Mouse (Mus musculus): Measurements from ENCODE around the gene Pcgf5.
A peak's percentile ranks its signal among the peaks of the same experiment; 100 is the strongest.
"Not testable (repeated sequence)": the region's sequence is repeated elsewhere in the genome, so short reads cannot be mapped to it uniquely, and the experiment has no call there.

The Pcgf5 gene

DNA sequence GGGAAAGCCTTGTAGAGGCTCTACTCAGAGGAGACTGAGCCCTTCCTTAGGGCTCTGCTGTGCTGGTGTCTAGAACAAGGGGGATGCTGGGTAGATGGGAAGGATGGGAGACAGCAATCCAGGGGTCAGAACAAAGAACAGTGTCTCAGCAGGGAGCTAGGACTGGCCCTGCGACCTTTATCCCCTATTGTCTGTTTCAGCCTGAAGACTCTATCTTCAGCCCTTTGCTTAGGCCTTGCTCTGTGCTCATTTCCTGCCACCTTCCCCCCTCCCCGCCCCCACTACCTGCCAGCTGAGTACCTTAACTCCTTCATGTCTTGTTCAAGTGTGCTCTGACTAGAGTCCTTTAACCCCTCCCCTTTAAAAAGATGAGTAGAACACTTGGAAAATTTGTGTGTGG is 36.3 kb downstream of the Pcgf5 start:
- no peak for DNase-seq (ENCODE audit: low spot score in 2 of 2)

DNA sequence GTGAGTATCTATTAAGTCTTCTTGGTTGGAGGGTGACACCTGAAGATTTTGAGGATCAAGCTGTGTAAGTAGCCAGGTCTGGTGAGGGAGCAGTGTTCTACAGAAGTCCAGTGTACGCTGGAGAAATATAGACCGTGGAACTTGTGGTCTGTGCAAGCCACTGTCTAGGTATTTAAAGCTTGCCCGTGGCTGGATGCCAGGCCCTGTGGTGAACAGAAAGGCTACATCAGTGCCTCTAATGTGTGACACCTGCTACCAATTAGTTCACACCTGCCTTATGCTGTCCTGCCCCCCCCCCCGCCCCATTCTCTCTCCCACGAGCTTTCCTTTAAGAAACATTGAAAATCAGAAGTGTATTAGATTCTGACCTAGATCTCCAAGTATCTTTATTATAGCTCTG is 40.4 kb downstream of the Pcgf5 start:
- no peak for DNase-seq (ENCODE audit: low spot score in 2 of 2)

DNA sequence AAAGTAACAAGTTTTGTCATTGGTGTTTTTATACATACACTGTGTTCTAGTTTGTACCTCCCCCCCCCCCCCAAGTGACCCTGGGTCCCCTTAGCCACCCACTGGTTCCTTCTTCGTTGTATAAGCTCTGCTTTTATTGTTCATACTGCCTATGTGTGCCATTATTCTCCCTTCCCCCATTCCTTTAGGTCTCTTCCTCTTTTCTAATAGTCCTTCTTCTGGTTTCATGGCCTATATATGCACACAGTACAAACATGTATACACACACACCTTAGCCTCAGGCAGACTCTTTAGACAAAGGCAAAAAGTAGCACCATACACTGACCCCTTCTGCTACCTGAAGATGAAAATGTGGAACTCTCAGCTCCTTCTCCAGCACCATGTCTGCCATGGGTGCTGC is 42.6 kb downstream of the Pcgf5 start:
- no peak for DNase-seq (ENCODE audit: low spot score in 2 of 2)

DNA sequence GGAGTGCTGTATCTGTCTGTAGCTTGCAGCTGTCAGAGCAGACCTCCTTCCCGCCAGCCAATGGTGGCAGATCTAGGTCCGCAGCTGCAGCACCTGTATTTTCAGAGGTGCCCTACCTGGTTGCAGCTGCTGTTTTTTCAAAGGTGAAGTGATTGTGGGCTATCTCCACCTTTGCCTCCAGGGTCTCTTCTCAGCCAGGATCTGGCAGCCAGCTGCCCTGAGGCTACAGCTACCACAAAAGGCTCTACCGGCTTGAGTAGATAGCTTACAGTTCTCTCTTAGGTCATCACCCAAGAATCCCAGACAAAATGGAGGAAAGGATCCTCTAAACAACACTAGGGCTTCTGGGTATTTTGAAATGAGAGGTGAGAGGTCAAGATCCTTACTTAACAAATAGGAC is 50.4 kb downstream of the Pcgf5 start:
- no peak for DNase-seq (ENCODE audit: low spot score in 2 of 2)

DNA sequence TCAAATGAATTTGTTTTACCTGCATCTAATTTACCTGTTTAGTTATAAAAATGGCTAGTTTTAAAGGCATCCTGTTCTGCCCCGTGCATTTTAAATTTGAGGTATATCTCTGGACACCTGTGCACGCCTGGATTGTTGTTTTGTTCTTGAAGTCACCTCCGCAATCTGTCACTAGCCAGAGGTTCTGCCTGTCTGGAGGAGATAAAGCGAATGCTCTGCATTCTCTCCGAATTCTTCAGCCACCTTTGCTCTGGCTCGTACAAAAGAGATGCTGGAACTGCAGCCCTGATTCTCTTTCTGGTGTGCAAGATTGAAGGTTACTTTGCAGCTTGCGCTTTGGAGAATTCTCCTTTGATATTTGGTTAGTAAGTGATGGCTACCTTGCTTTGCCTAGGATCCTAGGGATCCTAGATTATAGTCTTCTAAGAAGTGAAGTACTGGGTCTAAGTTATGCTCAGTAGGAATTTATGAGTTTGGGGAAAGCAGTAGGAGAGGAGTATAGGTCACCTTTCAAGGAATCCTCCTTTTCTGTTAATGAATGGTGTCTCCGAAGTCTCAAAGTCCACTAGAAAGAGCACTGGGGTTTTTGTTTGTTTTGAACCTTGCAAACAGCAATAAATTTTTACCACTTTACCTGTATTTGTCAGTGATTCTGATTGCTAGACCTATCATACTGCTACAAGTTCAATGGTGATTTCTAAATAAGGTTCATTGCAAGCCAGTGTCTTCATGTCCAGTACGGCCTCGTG is 60.4 kb downstream of the Pcgf5 start:
- DNase-seq (ENCODE audit: low spot score in 2 of 2): no peak

DNA sequence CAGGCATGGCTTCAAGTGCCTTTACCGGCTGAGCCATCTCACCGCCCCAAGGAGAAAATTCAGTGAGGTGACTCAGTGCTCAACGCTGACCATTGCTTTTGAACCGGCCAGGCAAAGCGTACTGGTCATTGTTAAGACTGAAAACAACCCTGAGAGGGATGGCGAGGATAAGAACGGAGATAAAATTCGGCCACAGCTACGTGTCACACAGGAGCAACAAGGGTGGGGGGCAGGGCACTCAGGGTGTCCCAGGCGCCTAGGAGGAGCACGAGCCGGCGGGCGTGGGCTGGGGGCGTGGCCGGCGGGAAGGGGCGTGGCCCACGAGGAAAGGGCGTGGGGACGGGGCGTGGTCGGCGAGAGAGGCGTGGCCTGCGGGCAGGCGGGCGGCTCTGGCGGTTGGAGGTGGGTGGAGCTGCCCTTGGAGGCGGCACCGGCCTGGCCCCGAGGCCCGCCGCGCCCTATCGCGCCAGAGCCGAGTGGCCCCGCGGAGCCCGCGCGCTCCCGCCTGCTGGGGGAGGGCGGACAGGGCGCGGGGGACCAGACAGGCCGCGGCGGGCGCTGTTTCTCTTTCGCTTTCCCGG is 61.3 kb downstream of the Pcgf5 start:
- DNase-seq (ENCODE audit: low spot score in 2 of 2): peak; percentile 76 to 82

DNA sequence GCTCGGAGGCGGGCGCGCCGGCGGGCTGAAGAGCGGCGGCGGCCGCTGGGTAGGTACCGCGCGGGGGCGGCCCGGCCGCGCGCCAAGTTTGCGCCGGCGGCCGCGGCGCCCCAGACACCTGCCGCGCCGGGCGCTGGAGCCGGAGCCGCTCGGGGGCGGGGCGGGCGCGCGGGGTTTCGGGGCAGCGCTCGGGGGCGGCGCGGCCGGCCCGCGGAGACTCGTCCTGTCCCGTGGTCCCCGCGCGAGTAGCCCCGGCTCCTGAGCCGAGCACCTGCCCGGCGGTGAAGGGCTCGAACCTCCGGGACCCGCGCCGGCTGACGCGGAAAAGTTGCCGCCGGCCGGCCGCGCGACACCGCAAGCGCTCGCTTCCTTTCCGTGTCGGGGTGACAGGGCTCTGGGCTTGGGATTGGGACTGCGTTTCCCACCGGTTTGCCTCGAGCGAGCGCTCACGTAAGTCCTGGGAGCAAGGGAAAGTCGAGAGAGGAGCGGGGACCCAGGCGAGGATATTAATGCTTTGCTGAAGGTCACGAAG is 61.8 kb downstream of the Pcgf5 start:
- DNase-seq (ENCODE audit: low spot score in 2 of 2): peak in 1 of 2 experiments; percentile 14

DNA sequence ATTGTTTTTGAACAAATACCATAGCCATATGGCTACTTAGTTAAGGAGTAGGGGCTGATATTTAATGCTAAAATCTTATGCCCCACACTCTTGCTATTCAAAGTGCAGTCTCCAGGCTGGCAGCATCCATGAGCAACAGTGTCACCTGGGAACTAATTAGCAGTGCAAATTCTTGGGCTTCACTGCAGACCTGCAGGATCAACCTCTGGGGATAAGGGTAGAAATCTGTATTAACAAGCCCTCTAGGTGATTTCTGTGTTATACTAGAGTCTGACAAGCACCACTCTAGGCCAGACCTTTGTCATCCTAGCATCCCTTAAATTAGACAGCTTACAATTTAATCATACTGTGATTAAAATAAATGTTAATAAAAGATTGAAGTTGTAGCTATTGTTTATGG is 71.8 kb downstream of the Pcgf5 start:
- no peak for DNase-seq (ENCODE audit: low spot score in 2 of 2)

DNA sequence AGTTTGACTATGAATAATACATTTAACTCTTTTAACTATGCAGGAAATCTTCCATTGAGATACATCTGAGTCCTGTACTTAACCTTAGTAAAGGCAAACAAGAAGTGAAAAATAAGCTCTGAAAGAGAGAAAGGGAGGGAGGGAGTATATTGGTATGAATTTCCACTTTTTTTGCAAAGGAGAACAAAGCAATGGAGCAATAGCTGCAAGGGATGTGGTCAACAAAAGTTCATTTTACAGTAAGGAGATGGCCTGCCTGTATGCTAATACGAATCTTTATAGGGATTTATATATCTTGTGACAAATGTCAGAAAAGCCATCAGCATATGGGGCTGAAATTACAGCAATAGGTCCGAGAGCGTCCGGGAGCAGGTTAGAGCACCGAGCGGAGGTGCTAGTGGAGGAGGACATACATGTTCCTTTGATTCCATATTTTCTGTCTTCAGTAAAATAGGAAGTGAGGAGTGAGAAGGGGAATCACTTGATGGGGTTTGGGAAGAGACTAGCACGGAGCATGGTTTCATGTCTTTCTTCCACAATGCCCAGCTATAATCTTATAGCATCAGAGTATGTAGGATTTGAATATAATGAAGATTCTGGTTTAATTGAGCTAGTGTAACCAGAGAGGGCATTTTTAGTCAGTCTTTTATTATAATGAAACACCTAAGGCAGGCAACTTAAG is 79.2 kb downstream of the Pcgf5 start:
- no peak for DNase-seq (ENCODE audit: low spot score in 2 of 2)

DNA sequence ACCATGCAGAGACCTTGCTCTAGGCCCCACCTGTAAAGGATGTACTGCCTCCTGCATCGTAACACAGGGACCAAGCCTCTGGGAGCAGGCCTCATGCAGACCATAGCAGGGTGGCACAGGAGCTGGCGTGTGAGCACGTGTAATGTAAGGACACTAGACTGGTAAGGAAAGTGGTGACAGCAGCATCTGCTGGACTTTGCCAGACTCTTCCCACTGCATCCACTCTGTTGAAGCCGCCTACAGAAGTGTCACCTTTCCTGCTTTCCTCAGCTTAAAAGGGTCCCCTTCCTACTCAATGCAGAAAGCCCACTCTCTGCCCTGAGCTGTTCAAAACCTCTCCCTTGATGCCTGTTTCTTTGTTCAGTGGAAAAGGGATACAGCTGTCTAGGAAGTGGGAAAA is 80.0 kb downstream of the Pcgf5 start:
- DNase-seq (ENCODE audit: low spot score in 2 of 2): no peak

DNA sequence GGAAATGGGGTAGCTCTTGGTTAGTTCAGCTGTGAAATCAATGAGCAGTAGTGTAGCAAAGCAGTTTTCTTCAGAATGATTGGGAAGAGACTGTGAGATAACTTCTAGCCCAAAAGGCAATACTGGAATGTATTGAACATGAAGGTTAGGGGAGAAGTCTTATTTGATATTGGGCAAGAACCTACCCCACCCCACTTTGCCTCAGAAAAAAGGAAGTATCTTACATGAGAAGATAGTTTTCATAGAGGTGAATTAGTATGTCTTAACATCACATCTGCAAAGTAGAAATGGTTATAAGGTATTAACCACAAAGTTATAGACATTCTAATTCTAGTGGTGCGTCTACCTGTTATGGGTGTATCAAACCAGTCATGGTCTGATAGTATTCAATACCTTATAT is 81.2 kb downstream of the Pcgf5 start:
- no peak for DNase-seq (ENCODE audit: low spot score in 2 of 2)

DNA sequence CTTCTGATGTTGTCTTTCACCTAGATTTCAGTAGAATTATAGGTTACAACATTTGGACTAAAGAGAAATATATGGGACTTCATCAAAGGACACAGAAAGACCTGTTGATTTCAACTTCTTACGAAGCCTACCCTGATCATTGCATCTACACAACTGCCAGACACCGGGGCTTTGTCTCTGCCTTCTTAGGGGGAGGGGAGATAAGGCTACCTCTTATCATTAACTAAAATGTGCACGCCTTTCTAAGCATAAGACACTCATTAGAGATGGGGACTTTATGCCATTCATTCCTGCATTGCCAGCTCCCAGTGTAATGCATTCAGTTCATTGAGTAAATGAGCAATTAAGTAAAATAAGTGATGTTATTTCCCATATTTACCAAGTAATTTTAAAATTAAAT is 85.1 kb downstream of the Pcgf5 start:
- DNase-seq (ENCODE audit: low spot score in 2 of 2): no peak

DNA sequence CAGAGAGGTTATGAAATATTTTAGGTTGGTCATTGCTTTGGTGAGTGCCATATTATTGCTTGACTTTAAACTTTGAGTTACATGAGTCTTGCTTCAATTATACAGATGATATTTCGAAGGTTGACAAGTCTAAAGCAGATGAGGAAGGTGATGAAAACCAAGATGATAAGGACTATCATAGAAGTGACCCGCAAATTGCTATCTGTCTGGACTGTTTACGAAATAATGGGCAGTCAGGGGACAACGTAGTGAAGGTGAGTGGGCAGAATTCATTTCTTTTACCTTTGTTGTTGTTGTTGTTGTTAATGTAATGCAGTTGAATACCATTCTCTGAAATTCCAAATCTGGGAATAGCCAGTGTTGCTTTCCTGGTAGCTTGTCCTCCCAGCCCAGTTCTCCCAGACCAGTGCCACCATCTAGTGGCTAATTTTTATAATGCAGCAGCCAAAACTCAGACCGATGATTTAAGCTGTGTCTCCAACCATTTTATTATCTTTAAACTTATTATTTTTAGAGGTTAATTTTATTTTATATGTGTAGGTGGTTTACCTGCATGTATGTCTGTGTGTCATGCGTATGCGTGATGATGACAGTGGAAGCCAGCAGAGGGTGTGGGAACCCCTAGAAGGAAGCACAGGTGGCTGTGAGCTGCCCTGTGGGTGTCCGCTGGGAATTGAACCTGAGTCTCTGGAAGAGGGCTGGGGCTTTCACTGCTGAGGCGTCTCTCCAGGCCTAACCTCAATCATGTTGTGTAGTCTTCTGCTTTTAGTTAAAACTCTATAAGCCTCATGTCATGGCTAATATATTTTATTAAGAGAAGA is 92.0 kb downstream of the Pcgf5 start:
- peak in 1 of 2 experiments; percentile 42 for DNase-seq (ENCODE audit: low spot score in 2 of 2)

DNA sequence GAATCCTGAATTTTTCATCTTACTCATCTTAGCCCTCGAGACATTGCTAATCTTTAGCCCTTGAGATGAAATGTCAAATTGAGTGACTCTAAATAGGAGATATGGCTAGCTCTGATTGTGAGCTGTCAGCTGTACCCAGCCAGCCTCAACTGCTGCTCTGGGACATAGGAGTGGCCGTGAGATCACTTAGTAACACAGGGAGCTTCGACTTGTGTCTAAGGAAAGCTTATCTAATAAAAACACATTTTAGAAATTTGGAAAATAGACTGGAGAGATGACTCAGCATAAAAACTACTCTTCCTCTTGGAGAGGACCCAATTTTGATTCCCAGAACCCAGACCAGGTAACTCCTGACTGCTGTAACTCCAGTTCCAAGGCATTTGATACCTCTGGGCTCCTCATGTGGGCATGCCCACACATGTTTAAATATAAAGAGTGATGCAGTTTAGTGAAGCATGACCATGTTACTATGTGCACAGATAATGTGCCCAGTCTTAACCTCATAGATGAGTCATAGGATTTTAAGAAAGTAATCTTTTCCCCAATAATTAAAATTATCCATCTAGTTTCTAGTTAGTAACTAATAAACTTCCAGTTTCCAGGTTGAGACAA is 103.0 kb downstream of the Pcgf5 start:
- no peak for DNase-seq (ENCODE audit: low spot score in 2 of 2)

DNA sequence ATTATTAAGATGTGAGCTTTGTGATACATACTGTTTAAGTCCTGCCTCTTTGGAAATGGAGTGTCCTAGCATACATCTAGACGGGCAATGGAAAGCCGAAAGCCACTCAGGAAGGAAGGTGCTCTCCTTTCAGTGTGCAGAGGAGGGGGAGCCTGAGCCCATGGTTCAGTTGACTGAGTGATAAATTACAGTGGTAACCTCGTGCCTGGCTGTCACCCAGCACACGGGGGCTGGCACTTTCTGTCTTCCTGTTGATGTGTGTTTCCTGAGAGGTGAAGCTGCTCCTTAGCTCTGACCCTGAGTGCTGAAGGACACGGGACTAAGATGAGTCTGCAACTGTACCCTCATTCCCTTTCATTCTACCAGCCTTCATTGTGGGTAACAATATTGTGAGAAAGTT is 103.6 kb downstream of the Pcgf5 start:
- DNase-seq (ENCODE audit: low spot score in 2 of 2): no peak

DNA sequence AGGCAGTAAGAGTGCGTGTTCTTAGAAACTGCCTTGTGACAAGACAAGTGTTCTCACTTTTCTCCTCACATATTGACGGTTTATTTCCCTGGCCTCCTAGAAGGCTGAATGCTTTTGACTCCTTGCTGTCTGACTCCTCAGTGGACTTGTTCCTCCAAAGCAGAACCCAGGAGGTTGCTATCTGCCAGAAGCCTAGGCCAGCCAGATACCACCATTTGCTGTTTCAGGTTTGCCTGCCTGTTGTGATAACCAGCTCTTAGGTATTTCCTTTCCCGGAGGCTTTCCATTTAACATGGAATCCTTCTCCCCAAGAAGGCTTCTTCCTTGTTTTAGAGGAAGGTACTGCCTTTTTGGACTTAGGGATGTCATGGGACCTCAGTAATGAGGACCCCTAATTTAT is 104.1 kb downstream of the Pcgf5 start:
- DNase-seq (ENCODE audit: low spot score in 2 of 2): not testable (repeated sequence)

DNA sequence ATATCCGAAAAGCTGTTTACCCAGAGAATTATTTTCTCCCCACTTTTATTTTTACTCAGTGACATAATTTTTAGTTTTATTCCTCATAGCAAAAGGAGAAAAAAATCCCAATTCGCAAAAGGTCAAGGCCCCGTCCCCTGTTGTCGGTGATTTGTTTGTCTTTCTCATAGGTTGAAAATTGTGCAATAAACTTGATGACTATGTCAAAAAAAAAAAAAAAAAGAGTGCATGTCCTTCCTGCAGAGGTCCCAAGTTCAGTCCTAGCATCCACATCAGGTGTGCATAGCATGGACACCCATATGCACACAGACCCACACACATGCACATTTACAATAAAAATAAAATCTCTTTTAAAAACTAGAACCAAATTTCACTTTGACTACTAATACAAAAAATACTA is 105.3 kb downstream of the Pcgf5 start:
- DNase-seq (ENCODE audit: low spot score in 2 of 2): no peak

DNA sequence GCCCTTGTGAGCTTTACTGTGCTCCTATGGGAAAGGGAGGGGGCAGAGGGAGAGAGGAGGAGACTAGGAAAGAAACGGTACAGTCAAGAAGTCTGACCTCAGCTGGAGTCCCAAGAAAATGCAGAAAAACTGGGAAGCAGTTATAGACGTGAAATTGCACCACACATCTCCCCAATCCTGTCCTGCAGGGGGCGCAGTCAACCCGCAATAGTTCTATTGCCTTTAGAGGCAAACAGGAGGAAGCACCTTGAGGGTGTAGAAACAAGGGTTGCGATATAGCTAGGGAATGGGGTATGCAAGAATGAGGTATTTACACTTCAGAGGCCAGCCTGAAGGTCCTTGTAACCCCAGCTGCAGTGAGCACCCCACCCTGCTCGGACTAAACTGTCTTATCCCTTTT is 122.0 kb downstream of the Pcgf5 start:
- DNase-seq (ENCODE audit: low spot score in 2 of 2): peak; percentile 47 to 73

DNA sequence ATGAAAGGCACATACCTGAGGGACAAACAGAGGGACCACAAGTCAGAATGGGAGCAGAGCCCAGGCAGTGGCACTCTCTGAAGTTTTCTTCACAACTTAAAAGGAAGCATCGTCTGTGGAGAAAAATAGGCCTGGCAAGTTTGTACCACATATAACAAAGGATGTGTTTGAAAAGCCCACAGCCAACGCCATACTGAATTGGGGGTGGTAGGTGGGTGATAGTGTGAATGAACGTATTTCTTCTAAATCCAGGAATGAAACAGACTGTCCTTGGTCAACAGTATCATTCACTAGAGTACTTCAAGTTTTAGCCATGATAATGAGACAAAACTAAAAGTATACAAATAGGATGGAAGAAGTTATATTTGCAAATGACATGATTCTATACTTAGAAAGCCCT is 123.2 kb downstream of the Pcgf5 start:
- DNase-seq (ENCODE audit: low spot score in 2 of 2): no peak

DNA sequence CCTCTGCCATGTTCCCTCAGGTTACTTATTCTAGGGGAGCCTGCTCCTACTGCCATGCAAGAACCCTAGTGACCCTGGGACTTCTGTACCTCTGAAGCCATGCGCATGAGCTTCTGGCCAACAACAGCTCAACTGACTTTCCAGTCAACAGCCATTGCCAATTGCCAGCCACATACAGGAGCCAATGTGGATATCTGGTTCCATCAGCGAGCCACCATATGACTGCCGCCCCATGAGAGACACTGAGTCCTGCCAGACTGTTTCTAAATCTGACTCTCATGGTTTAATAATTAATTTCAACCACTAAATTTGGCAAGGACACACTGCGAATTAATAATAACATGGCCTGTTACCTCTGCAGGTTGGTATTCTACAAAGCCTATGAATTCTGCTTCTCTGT is 128.5 kb downstream of the Pcgf5 start:
- DNase-seq (ENCODE audit: low spot score in 2 of 2): no peak

DNA sequence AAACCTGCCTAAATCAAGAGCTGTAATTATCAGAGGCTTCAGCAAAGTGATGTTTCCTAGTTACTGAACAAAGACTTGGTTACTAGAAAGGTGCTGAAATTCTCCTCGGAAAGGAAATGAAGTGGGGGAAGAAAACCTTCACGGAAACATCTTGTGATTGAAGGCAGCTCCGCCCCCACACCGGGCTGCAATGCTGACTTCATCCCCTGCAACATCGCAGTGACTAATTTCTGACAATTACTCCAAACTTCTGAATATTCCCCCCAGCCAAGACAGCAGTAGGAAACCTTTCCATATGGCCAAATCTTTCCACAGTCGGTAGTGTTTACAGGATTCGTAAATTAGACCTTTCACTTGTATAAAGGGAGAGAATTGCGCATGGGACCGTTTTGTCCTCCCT is 129.0 kb downstream of the Pcgf5 start:
- DNase-seq (ENCODE audit: low spot score in 2 of 2): no peak

DNA sequence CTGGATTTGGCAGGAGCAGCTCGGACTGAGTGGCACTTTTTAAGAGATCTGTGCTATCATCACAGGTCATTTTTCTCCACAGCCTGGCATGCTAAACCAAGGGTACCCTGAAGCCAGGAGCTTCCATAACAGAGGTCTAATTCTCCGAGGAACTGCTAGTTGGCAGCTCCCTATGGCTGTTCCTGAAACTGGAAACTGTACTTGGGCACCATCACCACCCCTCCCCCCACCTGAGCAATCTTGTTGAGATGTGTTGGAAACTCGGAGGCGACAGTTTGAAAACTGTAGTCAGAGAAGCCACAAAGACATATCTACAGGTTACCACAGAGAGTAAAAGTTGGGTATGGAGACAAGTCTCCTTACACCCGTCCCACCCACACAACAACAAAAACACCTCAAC is 129.6 kb downstream of the Pcgf5 start:
- DNase-seq (ENCODE audit: low spot score in 2 of 2): no peak
